Mouse (Mus musculus) cerebellum, adult 2 months (tissue): ENCODE measurements at regions not wholly inside any gene's neighbourhood (a gene's known extent, or its start where the extent isn't known, plus 50 kb on each side); places are given as distances from the start of the nearest gene placed in this dataset.

Experiments
- CTCF ChIP-seq: fragments of 200-500 bp; IDR thresholded peaks from 2 replicates; pipeline ENCODE4 v1.5.1; 2011; ENCODE audit warnings: low read depth, mild to moderate bottlenecking, control low read depth, low read length, moderate library complexity, borderline replicate concordance; ENCODE audit not compliant: insufficient read depth
- POLR2A ChIP-seq: fragments of 200-500 bp; IDR thresholded peaks from 2 replicates; pipeline ENCODE4 v1.6.1; 2011; ENCODE audit warnings: low read length, control low read depth, borderline replicate concordance; ENCODE audit not compliant: insufficient read depth

GRCm38 (mm10) chr13:101308724-101309123, 459.3 kb downstream of the Pik3r1 start:
- TF ChIP-seq CTCF: no peak
- TF ChIP-seq POLR2A: no peak
